Mouse (Mus musculus): ENCODE data around the gene S100a2.

S100a2 gene

DNA sequence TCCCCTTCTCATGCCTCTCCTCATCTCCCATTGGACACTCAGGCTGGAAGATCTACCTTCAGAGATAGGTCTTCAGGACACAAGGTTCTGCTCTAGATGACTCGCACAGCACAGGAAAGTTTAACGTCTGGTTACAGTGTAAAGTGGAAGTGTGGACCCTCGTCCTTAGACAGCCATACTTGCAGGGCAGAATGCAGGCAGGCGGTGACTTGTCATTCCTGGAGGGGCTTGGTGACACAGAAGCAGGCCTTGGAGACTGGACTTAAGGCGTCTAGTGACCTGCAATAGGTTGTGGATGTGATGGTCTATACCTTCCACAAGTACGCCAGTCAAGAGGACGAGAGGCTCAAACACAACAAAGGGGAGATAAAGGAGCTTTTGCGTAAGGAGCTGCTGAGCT is at the start of gene S100a2:
Gene S100a2 (plus strand): TSS at position 301 of the 400 bp plus-strand sequence.
- no peak for DNase-seq

DNA sequence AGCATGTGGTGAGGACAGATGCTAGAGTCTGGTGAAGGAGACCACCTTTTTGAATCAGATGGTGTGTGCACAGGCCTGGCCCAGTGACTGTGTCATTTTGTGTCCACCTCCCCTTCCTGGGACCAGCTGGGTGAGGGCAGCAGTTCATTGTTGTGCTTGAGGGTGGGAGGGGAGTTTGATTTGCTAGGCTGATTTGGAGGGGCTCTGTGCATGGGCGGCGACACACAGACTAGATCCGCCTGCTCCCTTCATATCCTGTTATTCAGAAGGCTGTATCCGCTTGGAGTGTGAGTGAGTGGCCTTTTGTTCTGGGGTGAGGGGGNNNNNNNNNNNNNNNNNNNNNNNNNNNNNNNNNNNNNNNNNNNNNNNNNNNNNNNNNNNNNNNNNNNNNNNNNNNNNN is 49.1 kb upstream of the S100a2 start:
- peak; percentile 83 for DNase-seq

DNA sequence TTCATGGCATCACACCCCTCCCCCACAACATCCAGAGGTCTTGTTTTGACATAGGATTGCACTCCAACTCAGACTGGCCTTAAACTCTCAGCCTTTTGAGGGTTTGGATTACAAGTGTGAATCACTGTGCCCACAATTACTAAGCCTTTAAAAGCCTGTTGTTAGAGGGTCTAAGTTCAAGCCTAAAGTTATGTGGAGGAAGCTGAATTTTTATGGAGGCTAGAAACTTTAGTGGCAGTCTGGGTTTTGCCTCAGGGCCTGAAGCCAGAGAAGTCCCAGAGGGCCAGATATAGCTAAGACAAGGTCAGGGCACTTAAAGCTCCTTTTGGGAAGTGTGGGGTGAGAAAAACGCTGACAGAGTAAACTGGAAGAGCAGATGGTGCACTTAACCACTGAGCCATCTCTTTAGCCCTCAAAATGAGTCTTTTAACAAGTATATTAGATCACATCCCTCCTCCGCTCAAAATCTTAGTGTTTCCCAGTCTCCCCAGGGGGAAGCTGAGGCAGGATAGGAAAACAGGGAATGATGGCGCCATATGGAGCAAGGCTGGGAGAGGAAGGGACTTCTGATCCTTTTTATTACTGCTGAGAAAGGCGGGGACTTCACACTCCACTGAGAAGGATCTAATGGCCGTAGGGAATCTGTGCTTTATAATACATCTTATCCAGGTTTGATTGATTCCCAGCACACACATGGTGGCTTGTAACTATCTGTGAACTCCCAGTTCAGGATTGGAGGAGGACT is 40.2 kb upstream of the S100a2 start:
- no peak for DNase-seq

DNA sequence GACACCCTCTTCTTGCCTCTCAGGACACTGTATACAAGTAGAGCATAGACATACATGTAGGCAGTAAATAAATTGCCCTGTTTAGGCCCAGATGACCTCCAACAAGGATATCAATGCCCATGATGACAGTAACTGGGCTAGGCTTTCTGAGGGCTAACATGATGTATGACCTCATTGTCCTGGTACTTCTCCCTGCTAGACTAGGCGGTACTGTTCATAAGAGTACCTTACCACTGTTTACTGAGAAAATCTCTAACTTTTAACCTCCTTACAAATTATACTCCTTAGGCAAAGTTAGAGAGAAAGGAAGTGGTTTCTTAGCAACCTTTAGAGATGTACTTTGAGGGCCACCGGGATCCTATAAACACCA is 39.6 kb upstream of the S100a2 start:
- DNase-seq: no peak

DNA sequence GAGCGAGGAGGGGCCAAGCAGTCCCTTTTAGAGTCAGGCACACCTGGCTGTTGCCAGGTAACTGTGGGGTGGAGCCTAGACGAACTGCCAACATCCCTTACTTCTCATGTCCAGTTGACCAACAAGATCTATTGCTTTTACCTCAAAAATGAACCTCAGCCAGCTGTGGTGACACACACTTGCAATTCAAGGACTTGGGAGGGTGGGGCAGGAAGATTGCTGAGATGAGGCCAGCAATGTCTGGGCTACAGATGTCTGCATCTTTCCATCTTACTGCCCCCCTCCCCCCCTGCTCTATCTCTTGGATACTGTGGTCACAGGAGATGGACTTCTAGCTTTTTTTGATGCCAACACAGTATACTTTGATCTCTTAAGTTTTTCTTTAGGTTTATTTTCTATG is 37.8 kb upstream of the S100a2 start:
- no peak for DNase-seq

DNA sequence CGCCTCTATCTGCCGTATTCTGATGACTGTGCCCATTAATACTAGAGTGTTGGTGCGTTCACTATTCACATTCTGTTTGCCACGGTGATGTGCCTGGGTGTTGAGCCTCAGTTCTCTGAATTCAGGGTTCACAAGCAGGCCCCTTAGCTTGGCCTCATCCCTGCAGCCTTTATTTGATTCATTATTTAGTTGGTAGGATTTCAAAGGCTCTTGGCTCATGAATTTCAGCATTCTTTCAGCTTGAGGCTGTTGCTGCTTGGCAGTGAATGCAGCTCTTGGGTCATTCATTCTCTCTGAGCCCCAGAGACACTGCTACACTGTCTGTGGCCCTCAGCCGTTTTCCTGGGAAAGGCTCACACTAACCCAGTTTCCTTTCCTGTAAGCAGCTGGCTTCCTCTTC is 34.1 kb upstream of the S100a2 start:
- DNase-seq: no peak

DNA sequence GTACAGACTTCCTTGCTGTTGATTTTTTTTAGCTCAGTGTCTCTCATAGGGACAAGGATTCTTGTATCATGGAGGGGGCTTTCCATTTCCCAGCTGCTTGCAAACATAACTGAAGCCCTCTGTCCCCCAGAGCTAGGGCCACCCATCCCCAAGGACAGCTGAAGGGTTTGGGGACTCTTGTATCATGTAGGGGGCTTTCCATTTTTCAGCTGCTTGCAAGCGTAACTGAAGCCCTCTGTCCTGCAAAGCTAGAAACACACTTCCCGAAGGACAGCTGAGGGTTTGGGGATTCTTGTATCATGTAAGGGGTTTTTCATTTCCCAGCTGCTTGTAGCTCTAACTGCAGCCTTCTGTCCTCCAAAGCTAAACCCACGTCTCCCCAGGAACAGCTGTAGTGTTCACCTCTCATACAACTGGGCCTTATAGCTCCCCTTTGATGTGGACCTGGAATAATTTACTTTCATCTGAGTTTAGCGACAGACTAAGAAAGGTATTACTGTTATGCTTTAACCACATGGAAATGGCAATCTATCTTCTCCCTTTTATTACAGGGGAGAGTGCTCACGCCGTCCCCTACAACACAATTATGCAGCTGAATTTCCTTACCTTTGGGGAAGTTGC is 29.9 kb upstream of the S100a2 start, which contains the start of gene S100a3:
Gene S100a3 (plus strand): TSS at position 571 of the 621 bp plus-strand sequence.
- no peak for DNase-seq

DNA sequence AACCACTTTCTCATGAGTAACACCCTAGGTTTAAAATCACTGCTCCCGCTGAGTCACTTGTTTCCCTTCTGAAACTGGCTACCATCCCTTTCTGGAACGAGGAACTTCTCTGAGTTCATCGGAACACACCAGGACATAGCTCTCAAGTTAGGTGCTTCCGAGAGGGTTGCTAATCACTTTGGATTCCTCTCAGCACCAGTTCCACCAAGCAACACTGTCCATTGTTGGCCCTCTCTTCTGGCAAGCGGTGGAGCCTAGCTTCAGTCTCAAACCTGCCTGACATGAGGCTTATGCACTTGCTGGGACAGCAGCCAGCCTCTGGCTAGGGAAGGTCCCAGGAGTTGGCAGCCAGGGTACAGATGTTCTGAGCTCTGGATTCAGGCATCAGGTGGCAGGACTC is 15.4 kb upstream of the S100a2 start:
- no peak for DNase-seq

DNA sequence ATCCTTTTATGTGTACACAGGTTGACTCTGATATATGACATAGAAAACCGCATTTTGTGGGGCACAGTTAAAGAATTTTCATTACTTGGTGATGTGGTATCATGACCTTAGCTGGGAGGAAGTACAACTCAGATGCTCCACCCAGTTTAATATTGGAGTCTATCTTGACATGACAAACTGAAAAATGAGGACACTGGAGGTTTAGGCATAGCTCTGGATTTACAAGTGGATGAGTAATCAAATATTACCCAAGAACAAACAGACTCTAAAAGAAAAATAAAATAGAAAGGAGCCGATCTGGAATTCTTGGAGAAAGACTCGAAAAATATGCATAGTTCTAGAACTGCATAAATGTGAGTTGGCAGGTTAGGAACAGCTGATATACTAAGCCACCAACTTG is 14.7 kb upstream of the S100a2 start:
- DNase-seq: no peak

DNA sequence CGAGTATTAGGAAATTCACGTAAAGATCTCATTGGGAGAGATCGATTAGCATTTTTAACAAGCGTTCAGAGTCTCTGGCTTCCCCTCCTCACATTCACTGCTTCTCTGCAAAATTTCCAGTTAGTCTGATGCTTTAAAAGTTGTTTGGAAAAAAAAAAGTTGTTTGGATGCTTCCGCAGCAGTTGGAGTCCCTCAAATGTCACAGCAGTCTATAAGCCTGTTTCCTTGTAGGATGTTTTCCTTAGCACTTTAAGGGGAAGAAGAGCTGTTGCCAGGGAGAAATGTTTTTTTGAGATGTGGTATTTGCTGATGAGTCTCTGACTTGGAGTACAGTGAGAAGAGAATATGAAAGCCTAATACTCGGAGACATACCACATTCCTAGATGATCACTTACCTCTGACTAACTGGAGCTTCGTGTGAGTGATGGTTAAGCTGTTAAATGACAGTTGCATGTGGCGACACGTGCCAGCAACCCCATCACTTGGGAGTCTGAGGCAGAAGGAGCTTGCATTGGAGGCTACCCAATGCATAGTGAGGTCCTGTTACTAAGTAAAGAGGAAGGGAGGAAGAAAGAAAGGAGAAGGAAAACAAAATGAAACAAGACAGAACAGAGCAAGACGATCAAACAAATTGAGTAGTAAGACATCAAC is 13.6 kb upstream of the S100a2 start:
- no peak for DNase-seq

DNA sequence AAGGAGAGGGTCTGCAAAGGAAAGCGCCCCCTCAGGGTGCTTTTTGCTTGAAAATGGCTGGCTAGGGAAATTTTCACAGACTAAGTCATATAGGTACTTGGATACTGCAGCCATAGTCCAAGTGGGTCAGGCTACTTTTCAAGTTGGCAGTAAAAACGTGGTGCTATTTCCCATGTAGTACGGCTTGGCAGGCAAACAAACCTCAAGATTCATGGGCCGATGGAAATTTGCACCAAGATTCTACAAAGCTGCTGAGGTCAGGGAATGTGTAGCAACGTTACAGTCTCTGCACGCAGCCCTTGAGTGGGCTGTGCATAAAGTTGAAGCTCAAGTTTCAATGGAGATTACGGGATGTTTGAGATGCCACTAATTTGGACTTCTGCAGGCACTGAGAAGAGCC is 10.6 kb upstream of the S100a2 start:
- DNase-seq: no peak

DNA sequence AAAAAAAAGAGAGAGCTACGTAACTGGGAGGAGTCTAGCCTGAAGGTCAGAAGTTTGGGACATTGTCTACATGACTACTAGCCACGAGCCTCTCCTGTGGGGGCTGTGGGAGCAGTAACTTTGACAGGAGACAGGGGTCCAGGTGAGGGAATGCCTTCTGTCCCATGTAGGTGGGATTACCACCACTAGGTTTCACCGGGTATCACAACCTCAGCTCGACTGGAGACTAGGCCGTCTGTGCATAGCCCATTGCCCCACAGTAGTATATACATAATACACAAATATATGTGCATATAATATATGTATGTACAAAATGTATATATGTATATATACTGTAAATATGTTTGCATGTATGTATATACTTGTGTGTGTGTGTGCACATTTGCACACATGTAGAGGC is 8.9 kb upstream of the S100a2 start:
- DNase-seq: no peak

DNA sequence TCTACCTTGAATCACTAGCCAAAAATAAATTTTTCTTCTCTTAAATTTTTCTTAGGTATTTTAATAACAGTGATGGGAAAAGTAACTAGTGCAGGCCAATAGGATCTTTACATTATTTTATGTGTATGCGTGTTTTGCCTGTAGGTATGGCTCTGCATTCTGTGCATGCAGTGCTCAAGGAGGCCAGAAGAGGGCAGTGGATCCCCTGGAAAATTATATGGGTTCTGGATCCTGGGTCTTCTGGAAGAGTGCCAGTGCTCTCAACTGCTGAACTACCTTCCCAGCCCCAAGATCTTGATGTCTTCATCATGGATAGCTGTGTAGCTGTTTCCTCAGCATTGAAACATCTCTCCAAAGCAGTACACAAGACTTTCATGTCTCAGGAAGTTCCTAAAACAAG is 7.9 kb upstream of the S100a2 start:
- DNase-seq: no peak

DNA sequence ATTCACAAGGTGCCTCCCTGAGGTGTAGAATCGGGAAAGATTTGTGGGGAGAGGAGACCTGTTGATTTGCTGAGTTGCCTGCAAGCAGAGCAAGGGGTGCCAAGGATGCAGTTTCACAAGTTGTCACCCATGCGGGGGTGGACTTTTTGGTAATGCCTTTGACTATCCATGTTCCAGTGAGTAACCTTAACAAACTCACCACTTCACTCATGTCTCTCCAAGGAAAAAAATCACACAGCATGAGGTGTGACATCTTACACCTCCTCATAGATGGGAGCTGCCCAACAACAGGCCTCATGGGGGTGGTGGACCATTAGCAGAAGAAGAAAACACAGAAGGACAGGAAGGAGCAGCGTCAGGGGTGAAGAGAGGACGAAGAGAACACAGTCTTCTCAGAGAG is 7.5 kb upstream of the S100a2 start:
- no peak for DNase-seq

DNA sequence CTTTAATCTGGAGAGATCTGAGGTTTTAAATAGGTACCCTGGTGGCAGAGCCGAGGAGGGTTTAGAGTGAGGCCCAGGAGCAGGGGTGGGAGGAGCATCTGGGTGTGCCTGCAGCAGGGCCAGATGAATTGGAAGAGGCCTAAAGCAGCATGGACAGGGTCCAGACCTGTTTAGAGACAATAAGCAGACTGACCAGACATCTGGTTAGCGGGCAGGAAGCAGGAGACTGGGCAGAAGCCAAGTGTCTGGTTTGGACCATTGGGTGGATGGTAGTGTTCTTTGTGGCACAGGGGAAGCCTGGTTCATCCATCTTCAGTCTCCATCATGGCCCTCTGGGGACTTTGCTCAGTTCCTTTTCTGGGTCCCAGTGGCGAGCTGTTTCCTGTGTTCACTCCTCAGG is 6.2 kb upstream of the S100a2 start:
- no peak for DNase-seq

DNA sequence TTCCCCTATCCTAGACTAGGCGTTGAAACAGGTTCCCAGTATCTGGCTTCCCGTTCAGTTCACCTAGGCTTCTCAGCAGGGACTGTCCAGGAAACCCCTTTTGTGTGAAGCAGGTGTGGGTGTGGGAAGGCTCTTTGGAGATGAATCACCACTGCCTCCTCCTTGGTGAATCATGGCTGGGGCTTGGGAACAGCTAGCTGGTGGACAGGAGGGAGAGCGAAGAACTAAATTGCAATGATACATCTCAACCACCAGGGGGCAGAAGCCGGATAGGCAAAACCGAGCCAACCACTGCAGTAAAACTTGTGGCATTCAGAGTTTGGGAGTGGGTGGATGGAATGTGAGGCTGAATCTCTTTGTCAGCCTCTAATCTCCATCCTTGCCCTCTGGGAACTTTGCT is 4.5 kb upstream of the S100a2 start:
- DNase-seq: peak; percentile 66

DNA sequence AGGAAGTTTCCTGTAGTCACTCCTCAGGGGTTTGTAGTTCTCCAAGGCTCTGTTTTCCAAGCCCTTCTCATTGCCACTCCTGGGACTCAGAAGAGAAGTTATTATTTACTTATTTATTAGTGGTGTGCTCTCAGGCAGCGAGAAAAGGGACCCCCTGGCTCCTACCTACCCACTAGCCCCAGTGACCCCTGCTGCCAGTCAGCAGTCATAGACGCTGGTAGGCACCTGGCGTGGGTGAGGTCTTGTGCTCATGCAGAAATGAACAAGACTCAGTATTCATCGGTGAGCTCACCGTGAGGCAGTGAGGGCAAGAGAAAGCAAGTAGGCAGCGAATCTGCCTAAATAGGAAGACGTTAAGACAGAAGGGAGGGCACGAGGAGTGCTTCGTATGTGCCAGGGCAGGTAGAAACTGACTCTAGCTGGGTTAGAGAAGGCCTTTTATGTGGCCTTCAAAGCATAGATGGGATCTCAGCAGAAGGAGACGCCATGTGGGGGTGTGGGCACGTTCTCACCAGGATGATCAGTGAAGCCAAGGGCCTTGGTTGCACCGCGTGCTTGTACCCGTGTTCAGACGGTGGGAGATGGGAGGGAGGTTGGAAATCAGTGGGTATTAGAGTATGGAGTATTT is 3.9 kb upstream of the S100a2 start:
- DNase-seq: no peak

DNA sequence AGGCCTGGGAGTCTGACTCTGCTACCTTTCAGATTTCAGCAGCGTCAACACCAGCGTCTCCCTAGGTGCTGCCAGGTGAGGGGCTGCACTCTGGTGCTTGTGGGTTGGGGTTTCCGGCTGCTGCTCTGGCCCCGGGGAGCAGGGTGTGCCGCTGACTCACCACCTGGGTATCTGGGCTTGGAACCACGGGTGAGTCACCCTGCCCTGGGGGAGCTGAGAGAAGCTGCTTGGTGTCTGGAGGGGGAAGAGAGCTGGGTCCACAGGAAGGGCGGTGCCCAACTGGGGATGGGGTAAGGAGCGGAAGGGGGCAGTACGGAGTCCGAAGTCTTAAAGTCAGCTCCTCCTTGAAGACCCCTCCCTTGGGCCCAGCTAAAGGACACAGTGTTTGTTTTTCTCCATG is 3.1 kb upstream of the S100a2 start:
- peak; percentile 87 for DNase-seq

DNA sequence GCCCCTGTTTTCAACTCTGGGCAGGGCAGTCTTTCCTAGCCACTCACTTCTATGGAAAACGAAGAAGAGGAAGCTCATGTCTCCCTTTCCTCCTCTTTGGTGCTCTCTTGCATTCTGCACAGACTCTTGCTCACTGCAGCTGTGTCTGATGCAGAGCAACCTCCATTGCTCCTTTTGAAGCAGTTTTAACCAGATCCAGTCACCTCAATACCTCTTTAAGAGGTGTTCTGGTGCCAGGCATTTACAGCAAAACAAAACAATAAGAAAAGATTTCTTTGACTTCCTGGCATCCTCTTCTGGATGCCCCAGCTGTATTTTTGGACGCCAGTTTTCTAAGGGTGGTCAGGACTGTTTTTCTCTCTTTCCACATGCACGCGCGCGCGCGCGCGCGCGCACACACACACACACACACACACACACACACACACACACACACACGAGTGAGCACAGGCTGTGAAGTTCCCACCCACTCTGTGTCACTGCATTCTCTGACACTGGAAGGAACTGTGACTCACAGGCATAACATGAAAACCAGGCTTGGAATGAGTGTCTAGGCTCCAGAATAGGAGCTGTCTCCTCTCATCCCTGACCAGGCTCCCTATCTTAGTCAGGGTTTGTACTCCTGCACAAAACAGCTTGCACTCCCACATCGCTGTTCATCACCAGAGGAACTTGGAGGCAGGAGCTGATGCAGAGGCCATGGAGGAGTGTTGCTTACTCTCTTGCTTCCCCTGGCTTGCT is 2.5 kb upstream of the S100a2 start:
- peak; percentile 41 for DNase-seq

DNA sequence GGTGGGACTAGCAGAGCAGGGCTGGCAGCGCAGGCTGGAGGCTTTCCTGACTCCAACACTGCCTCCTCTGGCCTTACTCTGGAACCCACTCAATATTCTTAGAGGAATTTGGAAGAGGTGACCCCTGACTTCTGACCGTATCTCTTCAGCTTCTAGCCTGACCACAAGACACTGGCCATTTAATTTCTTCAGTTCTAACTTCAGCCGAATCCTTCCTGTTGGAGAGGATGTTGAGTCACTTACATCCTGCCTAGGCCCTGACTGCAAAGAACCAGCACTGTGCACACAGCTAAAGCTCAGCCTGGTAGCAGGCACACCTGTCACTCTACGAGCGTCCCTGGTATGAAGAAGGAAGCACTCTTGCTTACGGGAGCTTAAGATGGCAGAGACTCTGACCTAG is 657 bp upstream of the S100a2 start:
- DNase-seq: no peak

DNA sequence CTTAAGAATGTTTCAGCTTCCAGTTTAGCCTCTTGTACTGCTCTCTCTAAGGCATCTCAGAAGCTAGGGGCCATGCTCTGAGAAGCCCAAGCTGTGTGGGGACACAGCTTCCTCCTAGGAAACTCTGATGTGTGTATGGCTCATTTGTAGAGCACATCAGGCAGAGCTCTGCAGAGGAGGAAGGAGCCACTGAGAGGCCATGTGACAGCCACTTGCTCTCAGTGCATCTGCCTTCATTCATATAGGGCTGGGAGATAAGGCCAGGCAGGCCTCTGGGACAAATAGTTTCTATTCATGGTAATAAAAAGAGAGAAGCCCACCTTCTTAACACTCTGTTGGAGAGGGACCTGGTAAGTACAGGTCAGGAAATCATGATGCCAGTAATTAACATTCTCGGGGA is 4.4 kb downstream of the S100a2 start:
- DNase-seq: no peak

DNA sequence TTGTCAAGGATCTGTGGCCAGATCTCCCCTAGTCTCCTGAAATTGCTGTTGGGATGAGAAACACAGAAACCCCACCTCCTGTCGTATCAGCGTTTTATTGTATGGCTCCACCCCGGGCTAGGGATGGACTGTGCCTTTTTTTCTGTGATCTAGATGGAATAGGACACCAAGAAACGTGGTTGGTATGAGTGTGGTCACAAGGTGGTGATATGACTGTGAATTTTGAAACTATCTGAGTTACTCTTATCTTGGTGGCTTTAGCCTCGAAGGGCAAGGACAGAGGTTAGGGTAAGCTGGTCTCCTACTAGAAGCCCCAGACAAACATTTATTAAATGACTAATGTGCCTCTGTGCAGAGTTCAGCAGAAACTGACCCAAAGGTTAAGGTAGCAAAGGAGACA is 5.5 kb downstream of the S100a2 start:
- no peak for DNase-seq

DNA sequence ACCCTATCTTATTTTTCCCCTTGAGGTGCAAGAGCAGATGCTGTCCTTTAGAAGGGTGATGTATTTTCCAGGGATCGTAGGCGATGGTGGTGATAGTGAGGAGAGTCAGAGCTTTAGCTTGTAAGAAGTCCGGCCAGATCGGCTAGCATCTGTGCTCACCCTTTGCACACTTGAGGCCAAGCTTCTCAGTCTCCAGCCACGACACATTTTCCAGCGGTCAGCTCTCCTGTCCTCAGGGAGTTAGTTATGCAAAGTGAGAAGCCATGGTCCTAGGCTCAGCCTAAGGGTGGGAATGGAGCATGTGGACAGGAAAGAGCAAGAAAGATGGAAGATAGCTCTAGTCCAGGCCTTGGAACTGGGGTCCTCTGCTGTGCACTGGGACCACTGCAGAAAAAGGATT is 6.8 kb downstream of the S100a2 start:
- DNase-seq: no peak
